Mouse (Mus musculus) right cerebral cortex, postnatal 25 days (tissue): ENCODE data around the gene Med6.
A peak's percentile ranks its signal among the peaks of the same experiment; 100 is the strongest.
"Not testable (repeated sequence)": the region's sequence is repeated elsewhere in the genome, so short reads cannot be mapped to it uniquely, and the experiment has no call there.

Experiments used
- DNase-seq: peaks from one replicate; pipeline ENCODE4 v3.0.0; 2022

Gene Med6

GRCm38 (mm10) chr12:81547163-81547562, 47.6 kb downstream of the Med6 start:
- DNase-seq, result no peak

GRCm38 (mm10) chr12:81533029-81533419, 61.8 kb downstream of the Med6 start:
- DNase-seq, result no peak

- DNase-seq, result peak; percentile 87
These were observed 62.3 kb downstream of the Med6 start, which contains the start of the genes Gm20498 and Synj2bp for GRCm38 (mm10) chr12:81532316-81533028. Gm20498 (minus strand) TSS chr12:81532905. Synj2bp (minus strand) TSS chr12:81532911.

- DNase-seq, result not testable (repeated sequence)
These were observed 64.2 kb downstream of the Med6 start for GRCm38 (mm10) chr12:81530587-81530986.
